Mouse (Mus musculus) forebrain, embryonic 16.5 days (tissue): Measurements from ENCODE around the gene Zfp358. TPM values are rescaled to one million over a fixed set of nuclear protein-coding genes. Genes with fewer than 3 reads are reported as not detected.

Source experiments
- ATAC-seq: fragments of 200-750 bp; cut with Nextera tagmentation; 2 replicates; pipeline ENCODE4 v1.8.0; 2017; ENCODE audit warnings: mild to moderate bottlenecking, moderate library complexity
- H3K27ac ChIP-seq: fragments of 300-500 bp; sonication (generic); 2 replicates; pipeline ENCODE4 v1.5.1; 2014; ENCODE audit warnings: low read length, control low read depth
- H3K27me3 ChIP-seq: fragments of 300-500 bp; sonication (generic); replicated peaks from 2 replicates; pipeline ENCODE4 v1.6.1; 2014; ENCODE audit warnings: low read length; ENCODE audit not compliant: control insufficient read depth, insufficient read depth
- H3K36me3 ChIP-seq: fragments of 300-500 bp; sonication (generic); 2 replicates; pipeline ENCODE4 v1.6.1; 2014; ENCODE audit not compliant: control insufficient read depth, insufficient read depth
- H3K4me1 ChIP-seq: fragments of 300-500 bp; sonication (generic); replicated peaks from 2 replicates; pipeline ENCODE4 v1.6.1; 2014; ENCODE audit warnings: low read length; ENCODE audit not compliant: control insufficient read depth, insufficient read depth
- H3K4me2 ChIP-seq: fragments of 300-500 bp; sonication (generic); 2 replicates; pipeline ENCODE4 v1.6.1; 2014; ENCODE audit warnings: mild to moderate bottlenecking, low read length, control low read depth
- H3K4me3 ChIP-seq: fragments of 300-500 bp; sonication (generic); replicated peaks from 2 replicates; pipeline ENCODE4 v1.5.1; 2014; ENCODE audit warnings: mild to moderate bottlenecking, low read length, control low read depth
- H3K9ac ChIP-seq: fragments of 300-500 bp; sonication (generic); replicated peaks from 2 replicates; pipeline ENCODE4 v1.6.1; 2014; ENCODE audit warnings: low read depth, low read length, control low read depth
- H3K9me3 ChIP-seq: fragments of 300-500 bp; sonication (generic); 2 replicates; pipeline ENCODE4 v1.6.1; 2016; ENCODE audit warnings: low read length; ENCODE audit not compliant: control insufficient read depth
- WGBS: fragments of 180-500 bp; shearing (Covaris S2); extraction: QIAGEN DNeasy Blood & Tissue Kit; methylation state at CpG from one replicate; pipeline ENCODE4 v1.1.7; 2014; 5-methylcytosine and 5-hydroxymethylcytosine counted together
- polyA plus RNA-seq: library from polyadenylated mRNA; unstranded; fragments of >200 nt; fragmentation: Nextera tagmentation; extraction: Ambion mirVana; gene quantifications from 2 replicates; pipeline ENCODE4 v1.2.1, GENCODE M21; 2015

Zfp358 gene
- polyA plus RNA-seq, 1 experiment from 2014 or later: 76.7 TPM

DNA sequence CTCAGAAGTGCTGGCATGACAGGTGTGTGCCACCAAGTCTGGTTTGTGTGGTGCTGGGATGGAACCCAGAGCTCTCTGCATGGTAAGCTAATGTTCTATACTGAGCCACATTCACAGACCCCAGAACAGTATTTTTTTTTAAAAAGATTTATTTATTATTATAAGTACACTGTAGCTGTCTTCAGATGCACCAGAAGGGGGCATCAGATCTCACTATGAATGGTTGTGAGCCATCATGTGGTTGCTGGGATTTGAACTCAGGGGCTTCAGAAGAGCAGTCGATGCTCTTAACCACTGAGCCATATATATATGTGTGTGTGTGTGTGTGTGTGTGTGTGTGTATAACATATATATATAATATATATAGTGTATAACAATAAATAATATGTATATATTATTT, 24.1 kb upstream of the Zfp358 start:
- no peak for ATAC-seq
- no peaks in the 10 kb centered on the region for H3K27me3 ChIP-seq
- no peak overlapping the region for H3K9ac ChIP-seq
- H3K36me3 ChIP-seq: no peaks in the 10 kb centered on the region
- H3K27ac ChIP-seq: no peak overlapping the region
- no peaks in the 10 kb centered on the region for H3K9me3 ChIP-seq
- H3K4me3 ChIP-seq: no peak overlapping the region
- H3K4me1 ChIP-seq: peaks cover 7% of the 10 kb centered on the region; the same call in 1 of the 2 replicates
- H3K4me2 ChIP-seq: no peak overlapping the region
- 95% methylated on average over 1 of the region's 1 CpGs for WGBS

DNA sequence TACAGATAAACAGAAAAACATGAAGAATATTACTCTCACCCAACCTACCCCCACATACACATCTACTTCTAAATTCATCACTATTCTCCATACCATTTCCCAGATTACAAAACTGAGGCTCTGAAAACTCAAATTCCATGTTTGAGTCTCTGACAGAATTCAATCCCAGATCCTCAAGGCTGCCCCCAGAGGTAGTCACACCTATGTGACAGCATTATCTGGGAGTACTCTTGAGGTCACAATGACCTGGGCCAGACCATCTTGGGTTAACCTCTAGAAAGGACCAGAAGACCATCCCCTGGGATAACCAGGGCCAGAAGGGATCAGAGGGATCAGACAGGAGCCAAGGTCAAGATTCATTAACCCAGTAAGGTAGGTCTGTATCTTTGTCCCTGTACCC, 22.4 kb upstream of the Zfp358 start, which contains the start of gene Tex45:
Tex45 (plus strand) TSS at position 301 of the 400 bp plus-strand sequence.
- ATAC-seq: no peak
- no peak within 1 kb of the TSS for H3K4me3 ChIP-seq
- no peak within 1 kb of the TSS for H3K27ac ChIP-seq
- no peaks in the 10 kb centered on the region for H3K9me3 ChIP-seq
- peaks cover 7% of the 10 kb centered on the region; the same call in 1 of the 2 replicates for H3K4me1 ChIP-seq
- no peaks in the 10 kb centered on the region for H3K36me3 ChIP-seq
- no peak within 1 kb of the TSS for H3K9ac ChIP-seq
- no peak within 1 kb of the TSS for H3K4me2 ChIP-seq
- no peaks in the 10 kb centered on the region for H3K27me3 ChIP-seq

DNA sequence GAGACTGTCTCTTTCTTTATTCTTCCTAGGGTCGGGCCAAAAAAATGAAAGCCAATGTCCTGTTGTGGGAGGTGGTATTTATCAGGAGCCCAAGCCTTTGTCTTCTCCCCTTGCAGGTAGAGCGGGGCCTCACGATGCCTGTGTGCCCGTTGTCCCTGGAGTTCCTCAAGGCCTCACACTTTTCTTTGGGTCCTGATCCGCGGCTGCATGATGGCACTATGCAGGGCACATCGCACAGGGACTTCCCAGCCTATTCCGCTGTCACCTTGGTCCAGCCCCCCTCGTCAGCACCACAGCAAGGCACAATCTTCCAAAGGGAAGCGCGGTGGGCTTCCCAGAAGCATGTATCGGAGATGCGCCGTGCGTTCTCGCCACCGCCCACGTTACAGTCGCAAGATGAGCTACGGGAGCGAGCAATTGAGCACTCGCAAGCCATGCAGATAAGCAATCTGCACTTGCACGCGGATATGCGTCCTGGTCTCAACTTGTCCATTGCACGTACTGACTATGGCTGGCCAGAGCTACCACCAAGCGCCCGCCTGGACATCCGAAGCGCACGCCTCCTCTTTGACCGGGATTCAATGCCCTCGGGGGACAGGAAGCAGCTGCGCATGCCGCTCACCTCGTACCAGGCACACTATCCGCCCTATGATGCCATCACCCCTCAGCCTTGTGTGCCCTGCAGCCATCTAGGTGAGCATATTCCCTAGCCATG, 17.1 kb upstream of the Zfp358 start:
- WGBS: 30% methylated on average over 37 of the region's 37 CpGs
- no peaks in the 10 kb centered on the region for H3K9me3 ChIP-seq
- H3K4me3 ChIP-seq: peak overlapping the region; percentile 35
- no peaks in the 10 kb centered on the region for H3K4me1 ChIP-seq
- H3K36me3 ChIP-seq: no peaks in the 10 kb centered on the region
- no peak overlapping the region for H3K27ac ChIP-seq
- H3K9ac ChIP-seq: peak overlapping the region; percentile 51
- ATAC-seq: peak; percentile 64
- no peaks in the 10 kb centered on the region for H3K27me3 ChIP-seq
- peak overlapping the region; percentile 52 for H3K4me2 ChIP-seq

DNA sequence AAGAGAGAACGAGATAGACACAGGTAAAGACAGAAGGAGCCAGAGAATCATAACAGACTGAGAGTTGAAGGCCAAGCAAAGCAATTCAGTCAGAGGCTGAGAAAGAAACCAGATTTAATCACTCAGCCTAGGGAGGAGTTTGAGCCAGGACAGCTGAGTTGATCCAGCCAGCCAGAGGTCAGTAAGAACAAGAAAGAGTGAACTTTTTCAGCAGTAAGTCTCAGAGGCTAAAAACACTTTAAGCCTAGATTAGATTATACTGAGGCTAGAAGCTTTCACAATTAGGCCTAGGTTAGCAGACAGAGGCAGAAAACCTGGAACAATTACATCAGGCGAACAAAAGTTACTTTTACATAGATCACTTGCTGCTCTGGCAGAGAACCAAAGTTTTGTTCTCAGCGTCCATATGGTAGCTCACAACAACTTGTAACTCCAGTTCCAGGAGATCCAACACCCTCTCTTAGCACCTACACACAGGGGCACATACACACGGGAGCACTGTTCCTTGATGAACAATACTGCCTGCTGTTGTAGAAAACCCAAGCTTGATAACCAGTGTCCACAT, 12.6 kb upstream of the Zfp358 start:
- 65% methylated on average over 4 of the region's 4 CpGs for WGBS
- no peak overlapping the region for H3K27ac ChIP-seq

DNA sequence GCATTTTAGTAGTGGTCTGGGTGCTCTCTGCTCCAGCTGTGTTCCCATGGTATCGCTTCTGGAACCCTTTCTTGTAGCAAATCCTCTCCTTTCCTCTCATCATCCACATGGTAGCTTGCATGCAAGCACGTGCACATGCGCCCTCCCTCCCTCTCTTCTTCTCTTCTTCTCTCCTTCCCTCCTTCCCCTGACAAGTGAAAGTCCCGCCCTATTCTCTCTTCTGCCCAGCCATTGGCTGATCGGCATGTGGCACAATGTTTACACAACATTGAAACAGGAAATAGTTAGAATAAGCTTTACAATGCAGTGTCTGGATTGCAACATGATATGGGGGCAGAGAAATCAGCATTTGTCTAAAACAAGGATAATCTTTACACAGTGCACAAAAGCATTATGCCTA, 11.3 kb upstream of the Zfp358 start:
- 69% methylated on average over 5 of the region's 5 CpGs for WGBS
- no peak overlapping the region for H3K27ac ChIP-seq

More for the DNA sequence above, 12.6 kb upstream of the Zfp358 start:
- H3K4me3 ChIP-seq: no peak overlapping the region
- H3K9me3 ChIP-seq: no peaks in the 10 kb centered on the region
- H3K4me2 ChIP-seq: no peak overlapping the region
- no peaks in the 10 kb centered on the region for H3K36me3 ChIP-seq
- H3K9ac ChIP-seq: no peak overlapping the region
- ATAC-seq: no peak
- no peaks in the 10 kb centered on the region for H3K4me1 ChIP-seq
- no peaks in the 10 kb centered on the region for H3K27me3 ChIP-seq

DNA sequence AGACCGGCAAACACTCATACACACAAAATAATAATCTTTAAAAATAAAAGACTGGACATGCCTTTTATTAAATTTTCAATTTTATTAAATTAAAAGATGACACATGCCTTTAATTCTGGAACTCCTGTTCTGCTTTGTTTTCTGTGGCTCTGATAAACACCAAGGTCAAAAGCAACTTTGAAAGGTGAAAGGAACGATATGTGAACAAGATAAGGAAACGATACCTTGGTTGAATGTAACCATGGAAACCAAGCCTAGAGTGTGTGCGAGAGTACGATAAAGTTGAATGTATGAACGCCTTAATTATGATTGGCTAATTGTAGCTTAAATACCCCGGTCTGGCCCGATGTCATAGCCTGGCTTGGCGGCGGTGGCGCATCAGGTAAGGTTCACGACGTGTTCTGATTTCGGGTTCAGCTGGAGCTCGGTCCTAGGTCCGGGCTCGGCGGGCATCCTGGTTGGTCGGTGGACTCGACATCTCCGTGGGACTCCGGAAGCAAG, 10.6 kb upstream of the Zfp358 start:
- no peak overlapping the region for H3K4me2 ChIP-seq
- no peak overlapping the region for H3K9ac ChIP-seq
- H3K4me1 ChIP-seq: no peaks in the 10 kb centered on the region
- H3K4me3 ChIP-seq: no peak overlapping the region
- WGBS: 91% methylated on average over 22 of the region's 22 CpGs
- H3K27ac ChIP-seq: no peak overlapping the region
- no peaks in the 10 kb centered on the region for H3K9me3 ChIP-seq
- no peak for ATAC-seq
- no peaks in the 10 kb centered on the region for H3K27me3 ChIP-seq
- no peaks in the 10 kb centered on the region for H3K36me3 ChIP-seq

More for the DNA sequence above, 11.3 kb upstream of the Zfp358 start:
- Histone ChIP-seq H3K9ac (no peak overlapping the region), H3K4me3 (no peak overlapping the region), H3K9me3 (no peaks in the 10 kb centered on the region), H3K4me2 (no peak overlapping the region), H3K36me3 (no peaks in the 10 kb centered on the region), H3K27me3 (no peaks in the 10 kb centered on the region), H3K4me1 (no peaks in the 10 kb centered on the region)
- ATAC-seq: no peak

DNA sequence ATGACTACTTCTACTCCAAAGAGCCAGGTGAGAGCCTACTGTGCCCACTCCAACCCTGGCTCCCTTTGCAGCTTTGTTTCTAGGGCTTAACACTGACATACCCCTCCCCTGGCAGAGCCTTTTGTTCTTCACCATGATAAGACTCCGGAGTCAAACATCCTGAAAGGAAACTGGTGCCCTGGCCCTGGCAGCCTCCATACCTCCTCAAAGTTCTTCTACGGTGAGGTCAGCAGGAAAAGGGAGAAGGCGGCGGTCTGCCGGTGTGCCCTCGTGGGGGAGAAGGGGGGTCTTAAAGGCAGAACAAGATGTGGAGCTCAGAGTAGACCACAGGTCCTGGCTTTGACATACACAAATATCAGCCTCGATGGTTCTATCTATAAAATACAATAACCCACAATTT, 9.4 kb upstream of the Zfp358 start:
- H3K27ac ChIP-seq: no peak overlapping the region
- 81% methylated on average over 7 of the region's 7 CpGs for WGBS
- H3K4me2 ChIP-seq: no peak overlapping the region
- H3K27me3 ChIP-seq: no peaks in the 10 kb centered on the region
- no peak for ATAC-seq
- no peaks in the 10 kb centered on the region for H3K9me3 ChIP-seq
- no peak overlapping the region for H3K9ac ChIP-seq
- H3K4me1 ChIP-seq: no peaks in the 10 kb centered on the region
- H3K36me3 ChIP-seq: no peaks in the 10 kb centered on the region
- H3K4me3 ChIP-seq: no peak overlapping the region

DNA sequence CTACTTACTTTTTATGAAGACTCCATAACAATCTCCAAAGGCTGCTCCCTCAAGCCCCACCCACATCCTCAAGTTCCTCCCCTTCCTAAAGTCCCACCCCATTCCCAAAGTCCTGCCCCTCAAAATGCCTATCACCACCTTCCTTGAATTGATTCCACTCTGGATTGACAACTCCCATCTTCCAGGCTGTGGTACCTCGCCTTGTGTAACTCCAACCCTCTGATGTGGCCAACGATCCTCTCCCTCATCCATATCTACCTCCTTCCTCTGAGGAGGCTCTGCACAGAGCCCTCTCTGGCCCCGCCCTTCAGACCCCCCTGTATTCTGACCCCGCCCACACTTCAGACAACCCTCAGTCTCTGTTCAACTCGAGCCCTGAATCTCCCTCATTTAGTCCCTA, 7.7 kb upstream of the Zfp358 start:
- H3K27ac ChIP-seq: no peak overlapping the region
- no peaks in the 10 kb centered on the region for H3K36me3 ChIP-seq
- no peak overlapping the region for H3K4me3 ChIP-seq
- 29% methylated on average over 5 of the region's 5 CpGs for WGBS
- H3K4me1 ChIP-seq: no peaks in the 10 kb centered on the region
- no peaks in the 10 kb centered on the region for H3K9me3 ChIP-seq
- H3K27me3 ChIP-seq: no peaks in the 10 kb centered on the region
- no peak overlapping the region for H3K4me2 ChIP-seq
- no peak for ATAC-seq
- H3K9ac ChIP-seq: no peak overlapping the region

DNA sequence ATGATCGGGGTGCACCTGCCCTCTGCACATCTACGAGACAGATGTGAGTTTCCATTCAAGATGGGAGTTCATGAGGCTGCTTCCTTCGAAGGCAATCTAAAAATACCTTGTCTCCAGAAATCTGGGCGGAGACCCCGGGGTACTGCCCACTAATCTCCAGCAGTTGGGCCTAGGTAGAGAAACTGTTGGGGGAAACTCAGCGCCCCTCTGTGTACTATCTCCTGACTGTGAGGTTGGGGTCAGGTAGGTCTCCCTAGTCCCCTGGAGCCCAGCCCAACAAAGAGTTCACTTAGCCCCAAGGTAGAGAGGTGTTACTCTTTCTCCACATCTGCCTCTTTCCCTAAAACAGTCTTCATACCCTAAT, 889 bp downstream of the Zfp358 start:
- peak overlapping the region; percentile 100 for H3K9ac ChIP-seq
- peaks cover 19% of the 10 kb centered on the region for H3K36me3 ChIP-seq
- H3K4me2 ChIP-seq: peak overlapping the region; percentile 58
- H3K4me1 ChIP-seq: peaks cover 25% of the 10 kb centered on the region
- H3K27ac ChIP-seq: peak overlapping the region; percentile 91
- H3K4me3 ChIP-seq: peak overlapping the region; percentile 94
- H3K9me3 ChIP-seq: no peaks in the 10 kb centered on the region; the same call in 1 of the 2 replicates
- no peaks in the 10 kb centered on the region for H3K27me3 ChIP-seq
- ATAC-seq: peak; percentile 10; the same call in 1 of the 2 replicates
- 36% methylated on average over 6 of the region's 6 CpGs for WGBS
